11 mouse cellular contexts compared by ENCODE assay signal in genomic region chr11:54530391-54530790, GRCm38 (mm10). TPM values are rescaled to one million over a fixed set of nuclear protein-coding genes. Genes with fewer than 3 reads are reported as not detected.
A peak's percentile ranks its signal among the peaks of the same experiment; 100 is the strongest.
DNase-seq lines count a peak whose midpoint lies in the region; ATAC-seq and TF ChIP-seq lines count a peak whose summit lies in the region.
"Had no signal": no experiment of that assay in that cellular context is flagged by ENCODE, and none has a peak within 500 bp of the region (broad histone marks: within the 10 kb centered on the region; RNA-seq: fewer than 3 reads in every experiment).

No protein-coding gene starts in this region.

- no peaks in the 10 kb centered on the region for H3K9me3 ChIP-seq in hindbrain, postnatal 0 days (ENCODE audit: low read length)
- no peaks in the 10 kb centered on the region for H3K9me3 ChIP-seq in hindbrain, embryonic 13.5 days
- no peaks in the 10 kb centered on the region for H3K9me3 ChIP-seq in heart, postnatal 0 days (replicated peaks; ENCODE audit: control insufficient read depth, low read length)
- H3K9me3 ChIP-seq in lung, embryonic 14.5 days (ENCODE audit: low read depth, low read length) = no peaks in the 10 kb centered on the region
- H3K9me3 ChIP-seq: embryonic facial prominence, embryonic 12.5 days; G1E; megakaryocyte, embryonic 14.5 days had no signal

- no peak overlapping the region for H3K4me3 ChIP-seq in hindbrain, postnatal 0 days (ENCODE audit: low read length)
- H3K4me3 ChIP-seq in hindbrain, embryonic 13.5 days = no peak overlapping the region
- H3K4me3 ChIP-seq in heart, postnatal 0 days (ENCODE audit: low read depth, low read length) = no peak overlapping the region
- H3K4me3 ChIP-seq in lung, embryonic 14.5 days (ENCODE audit: low read depth, low read length) = no peak overlapping the region
- H3K4me3 ChIP-seq: embryonic facial prominence, embryonic 12.5 days; megakaryocyte, embryonic 14.5 days had no signal

- WGBS in hindbrain, postnatal 0 days = 30% methylated on average over 1 of the region's 1 CpGs
- WGBS in hindbrain, embryonic 13.5 days = 67% methylated on average over 1 of the region's 1 CpGs
- WGBS in heart, postnatal 0 days = 11% methylated on average over 1 of the region's 1 CpGs
- WGBS in lung, embryonic 14.5 days = 15% methylated on average over 1 of the region's 1 CpGs

- H3K4me2 ChIP-seq in hindbrain, postnatal 0 days (ENCODE audit: low read depth, low read length) = no peak overlapping the region
- no peak overlapping the region for H3K4me2 ChIP-seq in hindbrain, embryonic 13.5 days
- no peak overlapping the region for H3K4me2 ChIP-seq in heart, postnatal 0 days (ENCODE audit: low read depth, low read length)
- 0 out of 2 replicates have a peak overlapping the region, but pooled peaks have one; percentile 4 for H3K4me2 ChIP-seq in lung, embryonic 14.5 days
- H3K4me2 ChIP-seq: embryonic facial prominence, embryonic 12.5 days had no signal

- no peak overlapping the region for H3K9ac ChIP-seq in hindbrain, postnatal 0 days (replicated peaks; ENCODE audit: low read length)
- no peak overlapping the region for H3K9ac ChIP-seq in hindbrain, embryonic 13.5 days
- no peak overlapping the region for H3K9ac ChIP-seq in heart, postnatal 0 days (replicated peaks; ENCODE audit: low read depth, low read length)
- no peak overlapping the region for H3K9ac ChIP-seq in lung, embryonic 14.5 days
- H3K9ac ChIP-seq: embryonic facial prominence, embryonic 12.5 days had no signal

- TF ChIP-seq CTCF in hindbrain, postnatal 0 days (IDR thresholded peaks at IDR 0.05; ENCODE audit: low read depth) = no peak
- no peak for TF ChIP-seq CTCF in heart, postnatal 0 days (IDR thresholded peaks at IDR 0.05; ENCODE audit: low read depth)
- TF ChIP-seq CTCF in lung, embryonic 14.5 days (IDR thresholded peaks at IDR 0.05; ENCODE audit: low read depth) = no peak

- peak; percentile 45; the same call in 1 of the 2 replicates for ATAC-seq in hindbrain, postnatal 0 days
- no peak for ATAC-seq in hindbrain, embryonic 13.5 days (ENCODE audit: low FRiP score)
- peak; percentile 74 for ATAC-seq in heart, postnatal 0 days (ENCODE audit: insufficient read depth, low read depth)
- peak; percentile 83 for ATAC-seq in lung, embryonic 14.5 days (ENCODE audit: insufficient read depth)

- no peaks in the 10 kb centered on the region for H3K4me1 ChIP-seq in hindbrain, postnatal 0 days (ENCODE audit: insufficient read depth, low read length)
- no peaks in the 10 kb centered on the region for H3K4me1 ChIP-seq in hindbrain, embryonic 13.5 days (replicated peaks)
- H3K4me1 ChIP-seq in heart, postnatal 0 days (ENCODE audit: control insufficient read depth, insufficient read depth) = peaks cover 40% of the 10 kb centered on the region
- peaks cover 8% of the 10 kb centered on the region; the same call in 1 of the 2 replicates for H3K4me1 ChIP-seq in lung, embryonic 14.5 days (ENCODE audit: insufficient read depth)
- H3K4me1 ChIP-seq: embryonic facial prominence, embryonic 12.5 days had no signal

- peak overlapping the region; percentile 41; the same call in 1 of the 2 replicates for H3K27ac ChIP-seq in hindbrain, postnatal 0 days
- no peak overlapping the region for H3K27ac ChIP-seq in hindbrain, embryonic 13.5 days
- H3K27ac ChIP-seq in heart, postnatal 0 days (ENCODE audit: low read depth) = peak overlapping the region; percentile 86
- H3K27ac ChIP-seq in lung, embryonic 14.5 days (ENCODE audit: low read depth) = peak overlapping the region; percentile 76; the same call in 1 of the 2 replicates
- H3K27ac ChIP-seq: embryonic facial prominence, embryonic 12.5 days had no signal

- peak; percentile 67 for DNase-seq in hindbrain, postnatal 0 days (ENCODE audit: low spot score)
- DNase-seq in brain, adult 2 months (ENCODE audit: low read depth, low spot score) = peak; percentile 21
- peak; percentile 80 for DNase-seq in heart, postnatal 0 days (ENCODE audit: low spot score)
- DNase-seq in lung, embryonic 14.5 days = peak; percentile 91
- DNase-seq in spleen, adult 18-20 months = no peak
- DNase-seq in c-Kit-positive CD71-positive TER-119-positive erythroid progenitor cells, embryonic 14.5 days (ENCODE audit: low spot score) = no peak
- DNase-seq in cerebellum, adult 11 months = no peak

- no peak for TF ChIP-seq EP300 in heart, postnatal 0 days (IDR thresholded peaks at IDR 0.05; ENCODE audit: low read depth)

- H3K27me3 ChIP-seq in hindbrain, postnatal 0 days (ENCODE audit: insufficient read depth, low read length) = no peaks in the 10 kb centered on the region
- no peaks in the 10 kb centered on the region for H3K27me3 ChIP-seq in hindbrain, embryonic 13.5 days
- H3K27me3 ChIP-seq in heart, postnatal 0 days (ENCODE audit: control insufficient read depth, insufficient read depth, low read length) = no peaks in the 10 kb centered on the region
- H3K27me3 ChIP-seq in lung, embryonic 14.5 days (ENCODE audit: insufficient read depth, low read length) = no peaks in the 10 kb centered on the region
- H3K27me3 ChIP-seq: embryonic facial prominence, embryonic 12.5 days; megakaryocyte, embryonic 14.5 days had no signal

- no peaks in the 10 kb centered on the region for H3K36me3 ChIP-seq in hindbrain, postnatal 0 days (ENCODE audit: insufficient read depth, low read length)
- H3K36me3 ChIP-seq in hindbrain, embryonic 13.5 days = no peaks in the 10 kb centered on the region
- no peaks in the 10 kb centered on the region for H3K36me3 ChIP-seq in heart, postnatal 0 days (replicated peaks; ENCODE audit: control insufficient read depth, insufficient read depth, low read length)
- H3K36me3 ChIP-seq in lung, embryonic 14.5 days (ENCODE audit: insufficient read depth) = no peaks in the 10 kb centered on the region
- H3K36me3 ChIP-seq: embryonic facial prominence, embryonic 12.5 days had no signal

RNA-seq across cellular contexts. Expression of gene Rapgef6, which starts 7.7 kb away (rescaled TPM):
- total RNA-seq in hindbrain, postnatal 0 days (2014; rRNA removed) = 44.9 and 47.9 TPM in 2 replicates
- 31.6 and 35.1 TPM in 2 replicates for polyA plus RNA-seq in hindbrain, postnatal 0 days (2015; fragmentation: Nextera tagmentation; extraction: Ambion mirVana)
- polyA plus RNA-seq in hindbrain, embryonic 13.5 days (2015; fragmentation: Nextera tagmentation; extraction: Ambion mirVana) = 39.0 and 43.3 TPM in 2 replicates
- 18.1 and 22.3 TPM in 2 replicates for total RNA-seq in heart, postnatal 0 days (2014; rRNA removed; ENCODE audit: low replicate concordance)
- polyA plus RNA-seq in heart, postnatal 0 days (2015; fragmentation: Nextera tagmentation; extraction: Ambion mirVana) = 17.0 and 17.5 TPM in 2 replicates
- 33.2 TPM in 2 replicates for polyA plus RNA-seq in lung, embryonic 14.5 days (2014; fragmentation: Nextera tagmentation; extraction: Ambion mirVana)

Comparison
In these comparisons a context has a peak if more than half of its experiments do, and no peak if none do; other contexts are left out.
1. DNase-seq: peak in hindbrain, postnatal 0 days (single experiment), brain, adult 2 months (single experiment), heart, postnatal 0 days (single experiment) and lung, embryonic 14.5 days (single experiment); none in spleen, adult 18-20 months (0 of 2), c-Kit-positive CD71-positive TER-119-positive erythroid progenitor cells, embryonic 14.5 days (single experiment) and cerebellum, adult 11 months (single experiment).